Mouse (Mus musculus) embryo, embryonic 11 days (tissue): ENCODE results near the gene Zfp3.

ENCODE experiments used
- DNase-seq: peaks from one replicate; pipeline ENCODE4 v3.0.0-alpha.2; 2015

Zfp3 gene

DNA sequence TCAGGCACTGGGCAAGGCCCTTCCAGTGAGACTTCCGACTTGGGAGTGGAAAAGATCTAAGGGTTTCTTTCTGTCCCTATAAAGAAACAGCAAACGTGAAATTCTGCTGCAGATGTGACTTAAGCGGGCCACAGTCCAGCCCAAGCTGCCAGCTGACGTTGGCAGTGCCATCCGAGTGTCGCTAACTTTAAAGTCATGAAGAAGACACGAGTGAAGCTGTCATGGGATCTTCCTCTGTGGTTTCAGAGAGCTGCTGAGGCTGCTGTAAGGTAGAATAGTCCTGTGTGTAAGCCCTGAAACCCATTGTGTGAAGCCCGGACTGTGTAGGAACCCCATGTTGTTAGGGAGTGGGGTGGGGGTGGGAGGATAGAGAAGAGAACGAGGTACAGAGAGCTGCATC is 1.4 kb upstream of the Zfp3 start:
- DNase-seq, result no peak

DNA sequence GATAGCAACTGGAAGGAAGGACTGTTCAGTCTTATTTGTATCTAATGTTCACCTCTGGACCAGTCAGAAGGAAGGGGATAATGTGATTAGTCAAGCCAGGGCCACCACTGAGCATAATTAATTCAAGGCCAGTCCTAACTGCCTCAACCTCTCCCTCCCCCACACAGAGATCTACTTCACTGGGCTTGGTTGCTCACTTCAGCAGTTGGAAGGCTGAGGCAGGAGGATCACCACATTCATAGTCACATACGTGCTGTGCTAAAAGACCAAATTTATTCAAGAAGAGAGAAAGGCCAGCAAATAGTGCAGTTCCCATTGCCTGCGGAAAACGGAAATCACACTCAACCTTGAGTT is 450 bp upstream of the Zfp3 start:
- DNase-seq, result no peak

DNA sequence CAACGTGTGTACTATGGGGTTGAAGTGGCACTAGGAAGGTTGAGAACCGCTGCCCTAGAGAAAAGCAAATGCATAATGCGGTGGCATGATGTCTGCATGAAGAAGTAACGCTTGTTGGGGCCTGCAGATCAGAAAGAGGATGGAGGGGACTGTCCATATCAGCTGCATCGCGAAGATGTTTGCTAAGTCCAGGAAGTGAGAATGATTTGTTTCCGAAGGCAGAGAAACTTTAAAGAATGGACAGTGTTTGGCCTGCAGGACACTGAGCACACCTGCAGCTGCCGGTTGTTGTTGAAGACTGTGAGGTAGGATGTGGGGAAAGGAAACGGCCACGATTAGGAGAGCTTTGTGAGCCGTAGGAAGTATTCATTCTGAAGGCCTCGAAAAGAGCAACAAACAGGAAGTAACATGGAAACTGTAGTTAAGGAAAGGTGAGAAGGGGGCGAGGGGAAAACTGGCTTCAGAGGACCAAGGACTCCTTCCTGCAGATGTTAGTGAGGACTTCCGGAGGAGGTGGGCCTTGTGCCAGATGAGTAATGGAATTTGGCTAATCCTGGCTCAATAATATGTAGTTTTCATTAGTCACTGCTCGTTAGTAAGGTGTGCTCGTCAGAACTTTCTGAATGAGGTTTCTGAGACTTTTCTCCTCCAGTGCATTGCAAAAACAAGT is 1.9 kb downstream of the Zfp3 start:
- DNase-seq, result no peak

DNA sequence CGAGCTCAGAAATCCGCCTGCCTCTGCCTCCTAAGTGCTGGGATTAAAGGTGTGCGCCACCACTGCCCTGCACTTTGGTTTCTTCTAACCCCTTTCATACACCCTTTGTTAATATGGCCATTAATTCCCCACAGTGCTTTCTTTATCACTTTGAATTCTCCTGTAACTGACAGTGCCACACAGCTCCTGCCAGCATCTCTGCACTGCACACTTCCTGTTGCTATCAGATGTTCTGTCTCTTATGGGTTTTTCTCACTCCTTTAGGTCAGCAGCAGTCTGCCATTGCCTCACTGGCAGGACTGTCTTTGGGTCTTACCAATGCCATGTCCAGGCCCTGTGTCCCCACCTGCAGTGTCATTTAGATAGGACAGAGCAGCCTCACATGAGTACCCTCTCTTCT is 6.8 kb downstream of the Zfp3 start:
- no peak for DNase-seq

DNA sequence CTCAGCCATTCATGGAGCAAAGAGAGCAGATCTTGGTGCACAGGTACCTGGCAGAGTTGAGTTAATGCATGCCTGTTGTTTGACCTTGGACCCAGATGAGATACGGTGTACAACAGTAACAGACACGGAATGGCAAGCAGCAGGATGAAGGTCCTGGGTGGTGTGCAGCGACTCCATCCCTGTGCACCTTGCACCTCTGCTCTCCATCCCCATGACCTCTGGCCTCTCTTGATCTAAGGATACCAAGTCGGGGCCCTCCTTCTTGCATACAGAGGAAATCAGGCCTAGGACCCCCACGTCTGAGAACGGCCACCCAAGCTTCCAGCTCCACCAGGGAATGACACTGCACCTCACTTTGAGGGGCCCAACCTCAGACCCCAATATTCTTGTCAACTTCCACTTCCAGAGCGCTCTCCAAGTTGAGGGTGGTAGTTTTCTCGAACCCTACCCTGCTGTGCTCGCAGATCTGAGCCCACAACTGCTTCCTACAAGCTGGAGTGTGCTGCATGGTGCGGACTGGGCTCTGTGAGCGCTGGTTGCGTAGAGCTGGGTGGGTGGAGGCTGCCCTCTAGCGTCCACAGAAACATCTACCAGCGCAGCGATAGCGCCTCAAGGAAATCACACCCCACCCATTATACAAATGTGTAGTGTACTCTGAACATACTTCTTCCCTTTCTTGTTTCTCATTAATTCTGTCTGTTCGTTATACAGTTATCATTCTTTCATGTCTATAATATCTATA is 13.0 kb downstream of the Zfp3 start:
- DNase-seq, result peak; percentile 85

DNA sequence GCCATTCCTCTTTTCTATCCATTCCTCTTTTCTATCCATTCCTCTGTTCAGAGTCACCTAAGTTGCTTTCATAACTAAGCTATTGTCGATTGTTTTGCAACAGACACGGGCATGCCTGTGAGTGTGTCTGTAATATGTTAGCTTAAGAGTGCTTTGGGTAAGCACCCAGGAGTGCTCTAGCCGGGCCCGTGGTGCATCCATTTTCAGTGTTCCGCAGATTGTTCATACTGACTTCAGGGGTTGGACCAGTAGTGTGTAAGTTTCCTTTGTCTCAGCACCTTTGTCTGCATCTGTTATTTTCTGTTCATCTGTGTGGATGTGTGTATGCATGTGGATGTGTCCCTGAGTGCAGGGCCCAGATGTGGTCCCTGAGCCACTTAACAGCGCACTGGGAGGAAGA is 13.6 kb downstream of the Zfp3 start:
- DNase-seq, result no peak

DNA sequence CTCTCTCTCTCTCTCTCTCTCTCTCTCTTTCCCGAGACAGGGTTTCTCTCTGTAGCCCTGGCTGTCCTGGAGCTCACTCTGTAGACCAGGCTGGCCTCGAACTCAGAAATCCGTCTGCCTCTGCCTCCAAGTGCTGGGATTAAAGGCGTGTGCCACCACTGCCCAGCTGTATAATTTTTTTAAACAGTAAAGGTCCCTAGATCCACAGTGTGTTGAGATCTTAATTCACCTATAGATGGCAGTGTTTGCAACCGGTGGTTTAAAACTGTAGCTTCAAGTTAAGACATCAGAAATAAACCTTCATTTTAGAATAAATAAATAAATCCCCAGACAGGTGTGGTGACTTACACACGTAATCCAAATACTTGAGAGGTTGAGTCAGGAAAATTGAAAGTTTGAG is 14.0 kb downstream of the Zfp3 start:
- DNase-seq, result peak; percentile 49

DNA sequence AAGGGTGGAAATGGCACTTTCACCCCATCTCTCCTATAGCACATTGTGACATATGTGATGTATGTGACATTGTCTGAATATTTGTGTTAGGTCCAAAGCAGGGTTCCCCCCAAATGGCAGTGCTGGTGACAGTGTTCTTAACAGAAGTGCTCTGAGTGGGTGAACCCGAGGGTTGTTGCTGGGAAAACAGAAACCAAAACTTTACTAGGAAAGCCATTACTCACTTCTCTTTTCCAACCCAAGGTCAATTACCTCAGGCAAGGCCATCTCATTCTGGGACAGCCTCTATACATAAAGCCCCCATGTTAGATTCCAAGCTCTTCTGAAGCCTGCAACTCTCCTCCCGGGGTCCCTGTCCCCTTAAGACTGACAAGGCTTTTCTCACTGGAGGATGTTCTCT is 21.9 kb downstream of the Zfp3 start:
- DNase-seq, result no peak

DNA sequence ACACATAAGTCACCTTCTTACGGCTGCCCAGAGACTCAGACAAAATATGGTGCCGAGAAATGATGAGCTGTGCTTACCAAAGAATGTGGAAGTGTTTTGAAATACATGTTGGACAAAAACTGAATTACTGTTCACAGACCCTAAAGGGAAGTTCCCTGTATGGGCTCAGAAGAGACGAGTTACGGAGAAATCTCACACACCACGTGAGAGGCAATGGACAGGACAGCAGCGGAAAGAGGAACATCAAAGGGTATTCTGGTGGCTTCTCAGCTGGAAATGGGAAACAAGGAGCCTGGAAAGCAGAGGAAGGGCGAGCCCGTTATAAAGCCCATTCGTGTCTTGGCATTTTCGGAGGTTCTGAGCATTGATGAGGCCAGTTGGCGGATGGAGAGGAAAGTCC is 23.0 kb downstream of the Zfp3 start:
- no peak for DNase-seq

DNA sequence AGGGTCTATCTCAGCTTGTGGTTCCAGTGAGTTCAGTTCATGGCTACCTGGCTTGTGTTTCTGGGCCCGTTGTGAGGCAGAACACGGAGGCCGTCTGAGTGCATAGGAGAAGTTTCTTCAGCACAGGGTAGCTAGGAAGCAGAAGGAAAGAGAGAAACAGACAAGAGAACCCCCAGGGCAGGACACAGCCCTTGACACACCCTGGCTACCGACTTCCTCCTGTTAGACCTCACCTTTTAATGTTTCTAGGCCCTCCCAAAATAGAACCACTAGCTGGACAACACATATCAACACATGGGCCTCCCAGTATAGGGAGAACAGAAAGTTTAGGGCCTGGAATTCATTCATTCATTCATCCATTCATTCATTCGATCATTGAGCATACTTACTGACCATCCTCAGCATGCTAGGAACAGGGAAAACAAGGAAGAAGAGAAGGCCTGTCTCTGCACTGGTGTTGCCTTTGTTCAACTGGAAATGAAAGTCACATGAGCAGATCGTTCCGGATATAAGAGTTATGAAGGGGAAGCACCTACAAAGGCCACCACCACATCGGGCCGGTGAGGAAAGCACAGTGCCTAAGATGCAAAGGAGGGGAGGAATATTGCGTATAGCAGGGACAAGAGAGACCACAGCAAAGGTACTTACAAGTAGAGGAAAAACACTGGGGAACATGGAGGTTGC is 25.1 kb downstream of the Zfp3 start:
- DNase-seq, result no peak

DNA sequence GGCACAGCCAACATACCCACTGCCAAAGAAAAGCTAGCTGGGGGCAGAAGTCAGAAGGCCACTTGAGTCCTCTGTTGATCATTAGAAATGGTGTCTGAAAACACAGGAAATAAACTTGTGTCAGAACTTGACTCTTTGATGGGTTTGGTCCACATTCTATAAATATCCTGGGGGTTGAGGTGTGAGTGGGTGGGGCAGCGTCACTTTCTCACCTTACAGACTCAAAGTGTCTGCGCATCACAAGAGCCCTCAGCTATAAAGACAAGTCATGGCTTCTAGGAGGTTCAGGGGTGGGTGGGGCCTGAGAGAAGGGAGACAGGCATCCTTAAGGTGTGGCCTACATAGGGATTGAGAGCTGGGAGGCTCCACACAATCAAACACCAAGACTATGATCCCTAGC is 26.4 kb downstream of the Zfp3 start:
- DNase-seq, result no peak

DNA sequence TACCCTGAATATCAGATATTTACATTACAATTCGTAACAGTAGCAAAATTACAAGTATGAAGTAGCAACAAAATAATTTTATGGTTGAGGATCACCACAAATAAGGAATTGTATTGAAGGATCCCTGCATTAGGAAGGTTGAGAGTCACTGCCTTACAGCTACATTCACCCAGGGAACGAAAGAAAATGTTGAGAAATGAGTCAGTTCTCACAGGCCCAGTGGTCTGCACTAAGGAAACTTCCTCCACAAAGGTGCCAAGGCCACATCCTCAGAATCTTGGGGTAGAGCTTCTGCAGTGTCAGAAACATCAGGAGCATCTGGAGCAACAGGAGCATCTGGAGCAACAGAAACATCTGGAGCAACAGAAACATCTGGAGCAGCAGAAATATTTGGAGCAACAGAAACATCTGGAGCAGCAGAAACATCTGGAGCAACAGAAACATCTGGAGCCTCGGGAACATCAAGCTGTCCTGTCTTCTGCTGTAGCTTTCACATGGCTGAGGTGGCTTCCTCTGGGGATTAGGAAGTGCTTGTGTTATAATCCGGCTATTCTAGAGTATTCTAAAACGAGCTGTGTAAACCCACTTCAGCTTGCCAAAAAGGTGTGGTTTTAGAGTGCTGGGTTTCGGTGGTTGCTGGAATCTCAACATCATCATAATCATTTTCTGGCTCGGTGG is 27.0 kb downstream of the Zfp3 start:
- no peak for DNase-seq

DNA sequence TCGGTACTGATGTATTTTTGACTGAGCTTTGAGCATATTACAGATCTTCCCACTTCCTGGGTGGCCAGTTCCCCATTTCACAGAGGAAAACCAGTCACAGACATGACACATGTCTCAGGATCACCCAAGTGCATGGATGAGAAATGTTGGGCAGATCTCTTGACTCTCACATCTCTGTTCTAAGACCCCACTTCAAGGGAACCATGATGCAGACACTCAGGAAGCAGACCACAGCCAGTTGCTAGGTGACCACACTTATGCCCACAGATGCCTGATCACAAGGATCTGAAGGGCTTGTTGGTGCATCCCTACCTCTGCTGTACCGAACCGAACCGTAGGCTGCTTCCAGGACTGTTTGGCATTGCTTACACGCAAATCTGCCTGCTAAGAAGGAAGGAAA is 27.7 kb downstream of the Zfp3 start:
- no peak for DNase-seq

DNA sequence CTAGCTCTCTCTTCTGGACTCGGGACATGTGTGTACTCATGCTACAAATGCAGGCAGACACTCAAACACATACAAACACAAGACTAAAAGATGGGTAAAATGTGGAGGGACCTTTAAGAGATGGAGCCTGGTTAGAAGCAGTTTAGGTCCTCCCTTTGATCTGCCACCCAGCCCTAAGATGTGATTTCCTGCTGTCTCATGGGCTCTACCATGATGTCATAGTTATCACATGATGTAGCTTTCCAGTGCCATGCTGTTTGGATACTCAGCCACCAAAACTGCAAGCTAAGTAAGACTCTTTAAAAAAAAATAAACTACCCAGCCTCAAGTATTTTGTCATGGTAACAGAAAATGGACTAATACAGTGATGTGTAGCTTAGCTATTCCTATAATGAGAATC is 28.4 kb downstream of the Zfp3 start:
- no peak for DNase-seq

DNA sequence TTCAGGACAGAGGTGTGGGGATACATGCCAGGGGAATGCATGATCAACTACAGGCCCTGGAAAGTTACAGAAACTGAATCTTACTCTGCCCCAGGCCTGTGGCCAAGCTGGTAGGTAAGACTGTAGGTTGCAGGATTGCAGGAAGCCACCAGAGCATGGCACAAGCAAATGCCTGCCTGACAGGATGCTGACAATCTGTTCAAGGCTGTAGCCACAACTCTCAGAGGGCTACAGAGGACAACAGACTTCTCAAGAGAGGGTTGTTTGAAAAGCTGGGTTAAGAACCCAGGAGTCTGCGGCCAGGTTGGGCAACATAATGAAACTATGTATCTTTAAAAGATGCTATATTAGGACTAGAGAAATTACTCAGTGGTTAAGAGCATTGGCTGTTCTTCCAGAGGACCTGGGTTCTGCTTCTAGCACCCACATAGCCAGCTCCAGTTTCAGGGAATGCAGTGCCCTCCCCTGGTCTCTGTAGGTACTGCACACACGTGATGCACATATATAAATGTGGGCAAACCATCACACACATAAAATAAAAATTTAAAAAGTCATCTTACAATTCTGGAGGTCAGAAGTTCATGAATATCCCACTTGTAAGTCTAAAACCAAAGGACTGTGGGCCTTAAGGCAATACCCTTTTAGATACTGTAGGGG is 38.3 kb downstream of the Zfp3 start:
- DNase-seq, result no peak

DNA sequence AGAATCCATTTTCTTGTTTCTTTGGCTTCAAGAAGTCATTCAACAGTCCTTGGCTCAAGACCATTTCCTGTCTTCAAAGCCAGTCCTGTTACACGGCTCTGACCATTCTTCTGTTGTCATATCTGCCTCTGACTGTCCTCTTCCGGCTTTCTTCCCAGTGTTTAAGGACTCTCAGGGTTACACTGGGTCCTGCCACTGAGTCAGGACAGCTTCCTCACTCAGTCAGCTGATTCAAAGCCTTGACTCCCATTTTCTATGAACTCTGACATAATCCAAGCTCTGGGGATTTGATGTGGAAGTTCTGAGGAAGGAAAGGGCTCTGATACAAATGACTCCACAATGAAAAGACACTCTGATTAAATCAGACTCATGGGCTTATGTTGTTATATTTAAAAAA is 38.9 kb downstream of the Zfp3 start:
- DNase-seq, result no peak

DNA sequence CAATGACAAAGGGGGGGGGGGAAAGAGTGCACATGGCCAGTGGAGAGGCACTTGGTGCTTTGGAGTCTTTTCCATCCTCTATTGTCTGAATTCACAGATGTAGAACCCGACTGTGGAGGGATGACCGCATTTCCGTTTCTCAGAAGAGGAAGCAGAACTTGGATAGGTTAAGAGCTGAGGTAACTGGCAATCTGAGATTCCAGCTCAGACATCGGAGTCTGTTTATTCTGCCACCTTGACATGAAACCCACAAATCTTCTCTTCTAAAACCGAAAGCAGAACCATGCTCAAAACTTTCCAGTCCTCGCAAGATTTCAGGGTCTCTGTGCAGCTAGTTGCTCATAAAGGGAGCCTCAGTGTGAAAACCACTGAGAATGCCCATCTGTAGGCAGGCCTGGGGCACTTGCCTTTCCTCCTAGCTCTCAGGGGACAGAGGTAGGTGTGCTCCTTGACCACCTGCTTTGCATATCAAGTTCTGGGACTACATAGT is 39.7 kb downstream of the Zfp3 start:
- no peak for DNase-seq

DNA sequence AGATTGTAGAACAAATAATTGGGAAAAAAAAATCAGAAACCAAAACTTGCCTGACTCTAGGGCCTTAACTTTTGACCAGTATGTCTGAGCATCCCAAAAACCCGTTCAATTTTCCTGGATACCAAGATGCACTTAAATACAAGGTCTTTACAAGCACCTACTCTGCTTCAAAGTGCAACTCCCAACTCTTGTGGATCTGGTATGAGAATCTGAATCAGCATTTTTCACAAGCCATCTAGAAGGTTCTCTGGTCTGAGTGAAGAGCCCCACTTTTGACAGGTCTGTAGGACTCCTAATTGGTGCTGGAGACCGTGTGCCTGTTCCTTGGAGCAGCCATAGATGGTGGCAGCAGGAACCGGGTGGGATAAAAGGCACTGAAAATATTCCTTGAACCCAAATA is 40.4 kb downstream of the Zfp3 start:
- DNase-seq, result no peak

DNA sequence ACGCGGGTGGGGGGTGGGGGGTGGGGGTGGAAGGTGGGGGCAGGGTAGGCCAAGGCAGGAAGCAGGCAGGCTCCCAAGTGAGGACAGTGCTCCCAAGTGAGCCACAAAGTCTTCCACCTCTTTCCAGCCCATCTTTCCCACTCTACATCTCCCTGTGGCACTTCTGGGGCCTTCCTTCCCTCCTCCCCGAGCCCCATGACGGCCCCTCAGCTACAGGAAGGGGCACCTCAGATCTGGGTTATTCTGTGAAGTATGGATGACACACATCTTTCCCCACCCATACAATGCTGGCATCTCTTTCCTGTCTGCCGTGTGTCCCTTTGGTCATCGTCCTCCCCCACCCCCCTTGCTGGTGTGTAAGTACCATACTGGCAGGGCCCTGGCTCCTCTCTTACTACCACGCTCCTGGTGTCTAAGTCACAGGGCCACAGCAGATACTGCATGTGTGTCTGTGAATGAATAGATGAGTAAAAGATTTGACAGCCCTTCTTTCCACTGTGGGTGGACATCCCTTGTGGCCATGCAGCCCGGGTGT is 41.7 kb downstream of the Zfp3 start:
- no peak for DNase-seq

DNA sequence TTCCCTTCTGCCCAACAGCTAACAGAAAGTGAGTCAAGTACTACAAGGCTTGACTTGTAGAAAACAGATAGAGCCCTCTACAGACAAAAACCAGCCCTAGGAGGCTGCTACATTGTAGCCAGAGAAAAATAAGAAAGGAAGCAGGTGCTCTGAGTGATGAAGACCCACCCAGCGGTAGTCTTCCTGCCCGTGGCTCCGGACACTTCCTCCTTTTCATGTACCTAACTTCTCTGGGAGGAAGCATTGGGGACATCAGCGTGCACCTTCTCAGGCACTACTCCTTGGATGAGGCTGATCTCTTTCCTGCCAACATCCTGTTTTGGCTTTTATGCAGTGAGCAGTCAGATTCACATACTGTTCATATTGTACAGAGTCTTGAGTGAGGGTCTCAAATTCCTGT is 42.7 kb downstream of the Zfp3 start:
- DNase-seq, result no peak

DNA sequence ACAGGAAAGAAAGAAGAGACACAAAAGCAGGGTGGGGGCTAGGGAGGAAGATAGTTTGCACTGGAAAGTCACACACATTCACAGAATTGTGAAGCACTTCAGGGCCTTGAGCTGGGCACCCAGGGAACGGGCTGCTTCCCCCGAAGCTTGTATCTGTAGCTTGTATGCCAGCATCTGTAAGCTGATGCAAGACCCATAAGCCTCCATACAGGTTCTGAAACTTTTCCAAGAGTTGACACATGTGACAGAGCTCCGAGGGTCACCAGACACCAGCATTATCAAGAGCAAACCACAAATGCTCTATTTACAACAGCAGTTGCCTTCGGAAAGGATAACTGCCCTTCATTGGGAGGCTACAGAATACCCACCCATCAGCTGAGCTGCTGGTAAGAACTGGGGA is 43.6 kb downstream of the Zfp3 start:
- DNase-seq, result no peak

DNA sequence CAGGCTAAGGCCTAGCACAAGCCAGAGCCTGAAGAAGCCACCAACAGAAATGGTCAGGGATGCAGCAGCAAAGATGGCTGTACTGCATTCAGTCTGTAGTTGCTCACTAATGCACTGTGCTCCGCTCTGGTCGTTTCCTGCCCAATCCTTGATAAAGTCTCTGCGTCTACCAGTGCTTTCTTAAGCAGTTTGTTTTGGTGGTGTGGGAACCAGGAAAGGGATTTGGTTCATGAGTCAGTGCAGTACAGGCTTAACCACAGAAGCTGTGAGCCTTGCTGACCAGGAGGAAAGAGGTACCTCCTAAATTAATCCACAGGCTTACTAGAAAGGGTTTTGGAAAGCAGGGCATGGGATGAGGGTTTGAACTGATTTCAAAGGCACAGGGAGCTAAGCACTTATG is 44.1 kb downstream of the Zfp3 start:
- no peak for DNase-seq

DNA sequence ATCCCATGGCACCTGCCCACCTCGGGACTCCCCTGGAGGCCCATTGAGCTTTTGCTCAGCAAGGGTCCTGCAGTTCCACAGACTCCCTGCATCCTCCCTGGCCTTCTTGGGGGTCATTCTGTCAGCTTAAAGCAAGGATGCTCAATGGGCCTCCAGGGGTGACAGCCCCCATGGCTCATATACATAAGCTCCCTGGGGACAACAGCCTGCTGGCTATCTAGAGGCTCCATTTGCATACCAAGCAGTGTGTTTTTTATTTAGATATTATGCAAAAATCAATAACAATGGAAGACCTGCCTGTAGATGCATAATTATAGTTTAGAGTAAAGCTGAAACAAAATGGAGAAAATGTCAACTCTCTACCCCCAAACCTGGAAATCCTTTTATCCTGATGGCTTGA is 45.0 kb downstream of the Zfp3 start:
- no peak for DNase-seq
